In the genomic region with DNA sequence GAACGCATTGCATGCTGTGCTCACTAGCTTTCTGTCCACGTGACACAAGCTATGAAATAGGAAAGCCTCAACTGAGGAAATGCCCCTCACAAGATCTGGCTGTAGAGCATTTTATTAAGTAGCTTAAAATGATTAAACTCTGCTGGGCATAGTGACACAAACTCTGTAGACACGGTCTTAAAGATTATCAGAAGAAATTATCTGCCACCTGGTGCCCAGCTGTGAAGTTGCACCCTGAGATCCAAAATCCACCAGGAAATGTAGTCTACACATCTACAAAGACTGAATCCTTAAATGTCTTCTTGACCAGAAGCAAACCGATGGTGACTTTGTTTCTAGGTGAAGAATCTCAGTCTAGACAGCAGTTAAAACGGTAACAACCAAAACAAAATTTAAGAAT, we compare ENCODE assay signal across 10 mouse cellular contexts. TPM values are rescaled to one million over a fixed set of nuclear protein-coding genes. Genes with fewer than 3 reads are reported as not detected.
DNase-seq lines count a peak whose midpoint lies in the region; ATAC-seq and TF ChIP-seq lines count a peak whose summit lies in the region.
"Had no signal": no experiment of that assay in that cellular context is flagged by ENCODE, and none has a peak within 500 bp of the region (broad histone marks: within the 10 kb centered on the region; RNA-seq: fewer than 3 reads in every experiment).

No protein-coding gene starts in this region.

- no peaks in the 10 kb centered on the region for H3K4me1 ChIP-seq in heart, adult 2 months (ENCODE audit: control insufficient read depth, insufficient read depth, low read length)
- no peaks in the 10 kb centered on the region for H3K4me1 ChIP-seq in heart, embryonic 12.5 days (replicated peaks)
- H3K4me1 ChIP-seq in midbrain, embryonic 11.5 days (ENCODE audit: control insufficient read depth, insufficient read depth, low read length), result no peaks in the 10 kb centered on the region
- H3K4me1 ChIP-seq: liver, embryonic 15.5 days had no signal

- no peaks in the 10 kb centered on the region for H3K27me3 ChIP-seq in heart, adult 2 months (ENCODE audit: control insufficient read depth, insufficient read depth, low read length)
- no peaks in the 10 kb centered on the region for H3K27me3 ChIP-seq in heart, embryonic 12.5 days (replicated peaks)
- no peaks in the 10 kb centered on the region for H3K27me3 ChIP-seq in splenic B cell, adult 2 months (ENCODE audit: control insufficient read depth, insufficient read depth, low read length, poor library complexity, severe bottlenecking)
- H3K27me3 ChIP-seq in midbrain, embryonic 11.5 days (ENCODE audit: control insufficient read depth, insufficient read depth, low read length), result no peaks in the 10 kb centered on the region
- H3K27me3 ChIP-seq: liver, embryonic 15.5 days had no signal

- no peak for ATAC-seq in heart, embryonic 12.5 days (ENCODE audit: insufficient number of reproducible peaks, low FRiP score)
- ATAC-seq in midbrain, embryonic 11.5 days (ENCODE audit: low FRiP score), result no peak

- intact Hi-C loops in heart, adult 2 months (cut with DNase I), result loop anchor here (1.0 kb wide), 1 partner anchor 170 kb away; no protein-coding TSS in a partner anchor

- H3K9me3 ChIP-seq in heart, embryonic 12.5 days (replicated peaks), result no peaks in the 10 kb centered on the region
- no peaks in the 10 kb centered on the region for H3K9me3 ChIP-seq in midbrain, embryonic 11.5 days (ENCODE audit: control insufficient read depth, low read length)
- H3K9me3 ChIP-seq: liver, embryonic 15.5 days had no signal

- TF ChIP-seq EP300 in heart, adult 2 months (IDR thresholded peaks at IDR 0.05; ENCODE audit: insufficient read depth, low read depth, low read length), result no peak

- no peak overlapping the region for H3K9ac ChIP-seq in heart, adult 2 months (ENCODE audit: low read depth, low read length)
- no peak overlapping the region for H3K9ac ChIP-seq in heart, embryonic 12.5 days
- no peak overlapping the region for H3K9ac ChIP-seq in midbrain, embryonic 11.5 days (ENCODE audit: low read length)
- H3K9ac ChIP-seq: liver, embryonic 15.5 days had no signal

- no peak overlapping the region for H3K4me2 ChIP-seq in heart, embryonic 12.5 days
- H3K4me2 ChIP-seq in midbrain, embryonic 11.5 days, result no peak overlapping the region
- H3K4me2 ChIP-seq: liver, embryonic 15.5 days had no signal

- H3K4me3 ChIP-seq in heart, adult 2 months, result no peak overlapping the region
- H3K4me3 ChIP-seq in heart, embryonic 12.5 days, result no peak overlapping the region
- H3K4me3 ChIP-seq in midbrain, embryonic 11.5 days (ENCODE audit: low read depth, low read length), result no peak overlapping the region
- H3K4me3 ChIP-seq: liver, embryonic 15.5 days had no signal

- no peaks in the 10 kb centered on the region for H3K36me3 ChIP-seq in heart, adult 2 months (ENCODE audit: control insufficient read depth, insufficient read depth, low read length)
- no peaks in the 10 kb centered on the region for H3K36me3 ChIP-seq in heart, embryonic 12.5 days
- no peaks in the 10 kb centered on the region for H3K36me3 ChIP-seq in splenic B cell, adult 2 months (ENCODE audit: control insufficient read depth, insufficient read depth, low read length, poor library complexity, severe bottlenecking)
- no peaks in the 10 kb centered on the region for H3K36me3 ChIP-seq in midbrain, embryonic 11.5 days (ENCODE audit: control insufficient read depth, insufficient read depth, low read length)
- H3K36me3 ChIP-seq: liver, embryonic 15.5 days had no signal

- TF ChIP-seq POLR2A in heart, adult 2 months (IDR thresholded peaks at IDR 0.05; ENCODE audit: insufficient read depth, low read depth, low read length), result no peak

- no peak overlapping the region for H3K27ac ChIP-seq in heart, adult 2 months
- no peak overlapping the region for H3K27ac ChIP-seq in heart, embryonic 12.5 days (ENCODE audit: poor library complexity, severe bottlenecking)
- H3K27ac ChIP-seq in midbrain, embryonic 11.5 days (ENCODE audit: low read depth, low read length), result no peak overlapping the region
- H3K27ac ChIP-seq: liver, embryonic 15.5 days had no signal

- no peak for DNase-seq in heart, adult 2 months
- DNase-seq in right cerebral cortex, adult 18-20 months, result peak; percentile 8
- DNase-seq in right cerebral cortex, postnatal 4 days, result no peak
- peak; percentile 38 for DNase-seq in induced T-regulatory cell, adult 2 months (ENCODE audit: low read depth)
- peak; percentile 8 for DNase-seq in splenic B cell, adult 2 months (ENCODE audit: low read depth, low spot score)
- no peak for DNase-seq in midbrain, embryonic 11.5 days (ENCODE audit: low spot score, missing footprints)
- no peak for DNase-seq in yolk sac, embryonic 10.5 days (ENCODE audit: low spot score)

- WGBS in heart, adult 2 months, result 59% methylated on average over 5 of the region's 5 CpGs
- 57% methylated on average over 5 of the region's 5 CpGs for WGBS in heart, embryonic 12.5 days
- 72% methylated on average over 5 of the region's 5 CpGs for WGBS in midbrain, embryonic 11.5 days

- no peaks in the 10 kb centered on the region for H3K79me2 ChIP-seq in heart, adult 2 months (replicated peaks; ENCODE audit: control insufficient read depth, insufficient read depth, low read length)

- TF ChIP-seq CTCF in heart, adult 2 months (IDR thresholded peaks at IDR 0.05), result peak; percentile 57

RNA-seq across cellular contexts. Expression of a gene that starts 11.3 kb away (rescaled TPM):
- not detected for total RNA-seq in heart, adult 2 months (2021)
- polyA plus RNA-seq in heart, adult 2 months (2012; rRNA removed), result 0.50 TPM in 1 of 2 replicates, not detected in the other
- 0.83 and 1.6 TPM in 2 replicates for polyA plus RNA-seq in heart, embryonic 12.5 days (2016; fragmentation: Nextera tagmentation; extraction: Ambion mirVana)
- not detected in 2 replicates for polyA plus RNA-seq in midbrain, embryonic 11.5 days (2014; fragmentation: Nextera tagmentation; extraction: Ambion mirVana)

RNA-seq across cellular contexts. Expression of a gene that starts 17.0 kb away (rescaled TPM):
- under 1 TPM in 1 of 2 experiments, not detected in 1; 0.21 TPM for total RNA-seq in heart, adult 2 months (2021)
- polyA plus RNA-seq in heart, adult 2 months (2012; rRNA removed), result 0.37 and 0.47 TPM in 2 replicates
- 0.34 and 0.42 TPM in 2 replicates for polyA plus RNA-seq in heart, embryonic 12.5 days (2016; fragmentation: Nextera tagmentation; extraction: Ambion mirVana)
- not detected in 2 replicates for polyA plus RNA-seq in midbrain, embryonic 11.5 days (2014; fragmentation: Nextera tagmentation; extraction: Ambion mirVana)
- polyA plus RNA-seq: spleen, adult 2 months had no signal

Comparison
In these comparisons a context has a peak if more than half of its experiments do, and no peak if none do; other contexts are left out.
1. DNase-seq: peak in right cerebral cortex, adult 18-20 months (single experiment), induced T-regulatory cell, adult 2 months (single experiment) and splenic B cell, adult 2 months (single experiment); none in heart, adult 2 months (0 of 2), right cerebral cortex, postnatal 4 days (single experiment), midbrain, embryonic 11.5 days (single experiment) and yolk sac, embryonic 10.5 days (single experiment).